Mouse (Mus musculus) lung, postnatal 4 days (tissue): ENCODE measurements around the gene Pld5.
"Not testable (repeated sequence)": the region's sequence is repeated elsewhere in the genome, so short reads cannot be mapped to it uniquely, and the experiment has no call there.

ENCODE experiments used
- DNase-seq, 2 experiments: peaks; one replicate each; pipeline ENCODE4 v3.0.0; 2021

Pld5 gene

DNA sequence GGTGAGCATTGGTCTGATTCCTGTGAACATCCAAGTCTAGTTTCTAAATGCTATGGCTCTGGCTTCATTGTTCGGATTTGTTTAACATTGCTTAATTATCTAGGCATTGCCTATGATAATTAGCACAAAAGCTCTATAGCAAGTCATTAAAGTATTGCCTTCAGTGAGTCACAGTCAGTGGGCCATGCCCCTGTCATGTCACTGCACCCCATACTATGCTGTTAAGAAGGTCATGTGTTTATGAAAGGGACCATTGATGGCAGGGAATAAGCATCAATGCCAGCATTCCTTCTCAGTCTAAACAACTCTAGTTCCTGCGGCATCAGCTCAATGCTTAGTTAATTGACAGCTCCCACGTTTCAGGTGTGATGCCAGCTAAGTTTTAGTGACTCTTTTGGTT is 239.1 kb downstream of the Pld5 start:
- DNase-seq: no peak

DNA sequence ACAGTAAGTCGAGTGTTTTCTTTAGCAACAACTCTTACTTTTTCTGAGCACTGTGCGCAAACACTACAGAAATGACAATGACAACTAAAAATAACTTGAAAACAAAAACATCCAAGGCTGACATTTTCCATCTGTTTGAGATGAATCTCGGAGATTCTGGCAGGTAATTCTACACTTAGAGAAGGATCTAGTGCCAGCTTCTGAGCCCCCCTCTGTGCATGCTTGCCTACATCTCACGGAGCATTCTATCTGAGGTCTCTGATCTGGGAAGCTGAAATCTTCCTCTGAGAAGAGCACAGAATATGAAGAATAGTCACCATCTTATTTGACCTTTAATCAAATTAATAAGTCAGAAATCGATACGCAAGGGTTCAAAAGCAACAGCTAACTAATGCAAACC is 240.4 kb downstream of the Pld5 start:
- no peak for DNase-seq

GRCm38 (mm10) chr1:176033698-176034097 is 241.4 kb downstream of the Pld5 start:
- no peak for DNase-seq

GRCm38 (mm10) chr1:176029063-176029462 is 246.0 kb downstream of the Pld5 start:
- DNase-seq: no peak

GRCm38 (mm10) chr1:176028397-176028796 is 246.7 kb downstream of the Pld5 start:
- no peak for DNase-seq

- DNase-seq: no peak
Measured at GRCm38 (mm10) chr1:176024501-176024900, 250.6 kb downstream of the Pld5 start.

GRCm38 (mm10) chr1:176018523-176018922 is 256.6 kb downstream of the Pld5 start:
- no peak for DNase-seq

DNA sequence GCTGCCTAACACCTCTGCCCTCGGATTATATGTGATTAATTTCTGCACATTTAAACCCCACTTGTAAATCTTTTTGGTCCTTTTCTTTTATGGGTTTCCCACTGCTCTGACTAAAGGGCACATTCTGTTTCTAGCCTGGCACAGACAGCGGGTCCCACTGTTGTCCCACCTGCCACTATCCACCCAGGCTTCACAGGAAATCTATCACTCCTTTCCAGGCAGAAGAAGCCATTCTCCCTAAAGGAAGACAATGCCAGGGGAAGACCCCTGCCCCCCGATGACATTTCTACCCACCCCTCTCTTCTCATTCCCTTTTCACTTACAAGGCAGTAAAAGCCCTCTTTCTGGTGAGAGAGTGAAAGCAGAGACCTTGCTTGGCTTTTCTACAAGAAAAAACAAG is 259.0 kb downstream of the Pld5 start:
- DNase-seq: no peak

DNA sequence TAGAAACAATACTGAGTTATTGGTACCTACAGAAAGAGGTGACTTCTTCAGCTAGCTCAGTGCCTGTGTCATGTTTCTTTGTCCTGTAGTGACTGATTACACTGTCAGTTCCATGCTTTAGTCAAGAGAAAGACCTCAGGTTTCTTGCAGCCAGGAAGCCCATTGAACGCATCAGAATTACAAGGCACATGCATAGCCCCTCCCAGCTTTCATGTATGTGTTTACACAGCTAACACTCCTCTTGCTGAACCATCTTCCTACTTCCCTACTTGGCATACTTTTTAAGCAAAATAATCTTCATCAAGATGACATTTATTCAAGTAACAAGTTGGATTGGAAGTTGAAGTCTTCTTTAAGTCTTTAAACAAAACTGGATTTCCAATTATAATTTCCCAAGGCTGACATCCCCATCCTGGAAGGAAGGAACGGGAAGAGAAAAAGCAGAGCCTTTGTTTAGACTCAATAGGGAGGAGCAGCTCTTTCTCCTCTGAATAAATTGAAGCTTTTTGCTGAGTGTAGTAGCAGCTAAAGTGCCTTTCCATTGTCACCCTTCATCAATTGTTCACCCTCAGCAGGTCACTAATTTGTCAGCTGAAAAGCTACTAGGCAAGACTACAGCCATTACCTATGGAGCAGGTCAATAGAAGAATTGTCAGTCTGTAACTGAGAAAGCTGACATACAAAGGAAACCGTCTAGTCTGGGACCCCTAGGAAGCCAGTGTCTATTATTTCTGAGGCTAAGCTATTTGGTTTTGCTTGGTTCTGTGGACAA is 261.4 kb downstream of the Pld5 start:
- DNase-seq: no peak

- DNase-seq: no peak
Measured at GRCm38 (mm10) chr1:176011535-176011934, 263.6 kb downstream of the Pld5 start.

DNA sequence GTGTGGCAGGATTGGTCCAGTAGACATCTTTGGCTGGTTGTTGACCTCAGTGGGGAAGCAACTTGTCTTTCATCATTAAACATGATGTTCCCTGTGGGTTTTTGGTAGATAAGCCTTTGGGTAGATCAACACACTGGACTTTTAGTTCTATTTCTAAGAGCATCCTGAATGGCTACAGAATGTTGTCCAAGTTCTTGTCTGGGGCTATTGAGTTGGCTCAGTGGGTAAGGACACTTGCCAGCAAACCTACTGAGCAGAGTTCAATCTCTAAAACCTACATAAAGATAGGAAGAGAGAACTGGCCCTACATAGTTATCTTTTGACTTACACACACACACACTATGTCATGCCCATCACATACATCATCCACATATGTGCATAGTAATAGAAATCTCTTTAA is 264.0 kb downstream of the Pld5 start:
- no peak for DNase-seq

- no peak for DNase-seq
Measured at GRCm38 (mm10) chr1:176008411-176008810, 266.7 kb downstream of the Pld5 start.

DNA sequence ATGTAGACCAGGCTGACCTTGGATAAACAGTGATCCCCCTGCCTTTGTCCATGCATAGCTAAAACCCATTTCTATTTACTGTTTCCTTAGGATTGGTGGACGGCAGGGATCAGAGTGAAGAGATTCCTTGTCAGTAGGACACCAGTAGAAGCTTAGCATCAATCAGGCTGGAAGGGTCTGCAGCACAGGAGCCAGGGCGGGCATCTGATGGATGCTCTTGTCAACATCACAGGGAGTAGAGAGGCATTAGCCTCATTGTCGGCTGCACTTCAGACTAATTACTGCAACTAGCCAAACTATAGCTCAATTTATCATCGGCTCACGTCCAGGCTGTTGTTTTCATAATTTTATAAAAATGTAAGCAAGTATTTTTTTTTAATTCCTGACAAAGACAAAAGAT is 274.5 kb downstream of the Pld5 start:
- DNase-seq: no peak

- DNase-seq: no peak
Measured at GRCm38 (mm10) chr1:175997076-175997651, 277.9 kb downstream of the Pld5 start.

GRCm38 (mm10) chr1:175988912-175989311 is 286.2 kb downstream of the Pld5 start:
- no peak for DNase-seq

DNA sequence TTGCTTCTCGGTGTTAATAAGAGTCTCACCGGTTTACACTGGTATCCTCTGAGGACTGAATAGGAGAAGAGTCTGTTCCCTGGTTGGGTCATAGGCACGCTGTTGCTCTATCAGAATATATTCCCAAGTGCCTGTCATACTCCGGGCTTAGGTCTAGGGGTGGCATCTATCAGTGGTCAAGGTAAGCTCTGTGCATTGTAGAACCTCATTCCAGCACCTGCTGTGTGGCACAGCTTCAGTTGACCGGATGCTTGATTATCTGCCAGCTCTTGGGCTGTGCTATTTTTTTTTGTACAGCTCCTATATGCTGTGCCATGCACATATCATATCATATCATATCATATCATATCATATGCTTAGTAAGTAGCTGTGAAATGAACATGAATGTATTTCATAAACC is 286.7 kb downstream of the Pld5 start:
- DNase-seq: no peak

DNA sequence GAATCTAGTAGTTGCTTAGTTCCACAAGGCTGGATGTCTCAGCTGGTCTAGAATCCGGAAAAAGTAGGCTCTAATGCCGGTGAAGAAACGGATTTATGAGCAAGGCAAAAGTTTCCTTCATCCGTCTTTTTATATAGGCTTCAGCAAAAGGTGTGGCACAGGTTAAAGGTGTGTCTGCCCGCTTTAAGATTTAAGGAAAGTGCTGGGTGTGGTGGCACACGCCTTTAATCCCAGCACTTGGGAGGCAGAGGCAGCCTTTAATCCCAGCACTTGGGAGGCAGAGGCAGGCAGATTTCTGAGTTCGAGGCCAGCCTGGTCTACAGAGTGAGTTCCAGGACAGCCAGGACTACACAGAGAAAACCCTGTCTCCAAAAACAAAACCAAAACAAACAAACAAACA is 296.1 kb downstream of the Pld5 start, which contains the start of gene Rbm8a2:
Gene Rbm8a2 (minus strand): TSS at position 101 of the 400 bp plus-strand sequence.
- DNase-seq: not testable (repeated sequence)

- DNase-seq: no peak
Measured at GRCm38 (mm10) chr1:175970710-175971109, 304.4 kb downstream of the Pld5 start.

DNA sequence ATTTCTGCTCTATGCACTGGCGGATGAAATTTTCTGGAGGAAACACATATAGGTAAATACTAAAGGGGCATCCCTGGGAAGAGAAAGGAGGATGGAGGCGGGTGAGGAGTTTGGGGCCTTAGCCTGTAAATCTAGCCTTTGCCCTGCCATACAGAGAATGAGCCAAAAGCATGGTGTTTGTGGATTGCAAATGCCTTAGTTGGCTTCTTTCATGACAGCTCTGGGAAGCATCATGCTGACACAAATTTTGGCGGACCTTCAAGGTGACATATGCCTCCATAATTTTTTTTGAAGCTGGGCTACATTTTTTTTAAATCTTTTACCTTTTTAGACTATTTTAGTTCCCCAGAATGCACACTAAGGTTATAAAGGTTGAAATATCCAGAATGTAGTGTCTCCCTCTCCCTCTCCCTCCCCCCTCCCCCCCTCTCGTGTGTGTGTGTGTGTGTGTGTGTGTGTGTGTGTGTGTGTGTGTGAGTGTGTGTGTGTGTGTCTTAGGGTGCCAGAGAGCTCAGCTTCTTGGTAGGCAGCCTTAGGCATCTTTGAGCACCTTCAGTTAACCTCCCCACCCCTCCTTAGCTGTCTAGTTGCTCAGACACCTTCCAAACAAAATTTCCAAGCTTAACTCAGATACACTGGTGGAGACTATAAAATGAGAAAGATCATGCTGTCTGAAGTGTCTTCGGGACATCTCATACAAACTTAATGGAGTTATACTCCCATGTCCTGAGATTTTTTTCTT is 307.9 kb downstream of the Pld5 start:
- no peak for DNase-seq

DNA sequence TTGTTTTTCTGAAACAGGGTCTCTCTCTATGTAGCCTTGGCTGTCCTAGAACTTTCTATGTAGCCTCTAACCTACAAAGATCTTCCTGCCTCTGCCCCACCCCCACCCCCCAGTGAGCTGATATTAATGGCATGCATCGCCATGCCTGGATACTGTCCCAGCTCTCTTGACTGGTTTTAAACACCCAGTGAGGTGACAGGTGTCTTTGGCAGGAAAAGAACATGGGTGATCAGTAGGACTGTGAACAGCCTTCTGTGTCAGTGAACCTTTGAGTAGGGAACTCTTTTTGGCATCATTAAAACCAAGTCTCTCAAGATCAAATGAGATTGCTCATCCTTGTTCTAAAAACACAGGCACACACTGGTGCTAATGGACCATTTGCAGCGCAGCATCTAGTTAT is 313.3 kb downstream of the Pld5 start:
- no peak for DNase-seq

DNA sequence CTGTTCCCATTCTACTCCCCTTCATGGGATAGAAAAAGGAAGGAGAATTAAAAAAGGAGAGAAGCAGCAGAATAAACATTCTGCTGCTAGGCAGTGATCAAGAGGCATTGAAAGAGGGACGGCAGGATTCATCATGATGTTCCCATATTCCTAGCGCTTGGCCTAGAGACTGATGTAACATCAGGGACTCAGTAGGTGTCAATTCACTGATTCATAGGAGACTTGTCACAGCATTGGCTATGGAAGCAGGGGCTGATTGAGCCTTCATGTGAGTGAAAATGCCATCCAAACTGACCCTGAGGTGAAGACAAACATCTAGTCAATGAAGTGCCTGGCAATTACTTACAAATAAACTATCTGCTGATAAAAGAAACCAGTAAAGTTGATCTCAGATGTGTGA is 324.3 kb downstream of the Pld5 start:
- no peak for DNase-seq

DNA sequence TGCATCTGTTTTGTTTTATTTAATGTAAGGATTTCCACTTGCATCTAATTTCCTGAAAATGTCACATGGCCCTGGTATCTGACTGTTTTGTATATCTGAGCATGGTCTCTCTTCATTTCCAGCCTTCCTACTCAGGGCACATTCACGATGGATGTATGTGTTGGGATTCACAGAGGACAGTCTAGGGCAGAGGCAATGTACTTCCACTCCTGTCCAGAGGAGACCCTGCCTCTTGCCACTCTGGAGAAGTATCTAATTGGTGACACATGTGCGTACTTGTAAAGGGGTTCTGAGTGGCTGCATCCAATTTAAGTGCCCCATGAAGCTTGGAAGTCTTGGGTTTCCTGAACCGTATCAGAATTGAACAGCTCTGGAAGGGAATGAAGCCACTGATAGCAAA is 324.7 kb downstream of the Pld5 start:
- DNase-seq: no peak

DNA sequence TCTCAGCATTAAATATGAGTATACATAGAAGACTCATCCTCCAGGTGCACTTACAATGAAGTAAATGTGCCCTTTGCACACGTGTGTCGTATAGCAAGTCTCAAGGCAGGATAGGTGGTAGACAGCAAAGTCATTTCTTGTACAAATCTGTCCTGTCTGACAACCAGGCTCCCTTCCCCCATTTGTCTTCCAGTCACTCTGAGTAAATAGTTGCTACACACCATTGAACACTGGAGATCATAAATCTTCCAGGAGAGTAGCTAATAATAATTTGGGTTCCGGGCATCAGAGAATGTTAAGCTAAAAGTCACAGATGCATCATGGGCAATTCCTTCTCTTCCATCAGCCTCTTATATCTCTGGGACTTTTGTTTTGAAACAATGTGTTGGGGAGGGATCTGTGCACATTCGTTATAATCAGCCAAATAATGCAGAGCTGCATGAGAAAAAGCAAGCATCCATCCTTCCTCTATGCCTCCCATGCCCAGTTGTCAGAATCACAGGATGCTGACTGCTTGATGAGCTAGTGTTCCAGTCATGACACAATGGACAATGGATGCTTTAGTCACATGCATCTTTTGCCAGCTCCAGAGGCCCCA is 328.3 kb downstream of the Pld5 start:
- no peak for DNase-seq

- DNase-seq: no peak
Measured at GRCm38 (mm10) chr1:175943168-175943567, 331.9 kb downstream of the Pld5 start.
